Mouse (Mus musculus): ENCODE measurements around the gene 1110051M20Rik. TPM values are rescaled to one million over a fixed set of nuclear protein-coding genes. Genes with fewer than 3 reads are reported as not detected.

1110051M20Rik gene
- polyA plus RNA-seq, 2 experiments: 1.6 to 6.6 TPM

DNA sequence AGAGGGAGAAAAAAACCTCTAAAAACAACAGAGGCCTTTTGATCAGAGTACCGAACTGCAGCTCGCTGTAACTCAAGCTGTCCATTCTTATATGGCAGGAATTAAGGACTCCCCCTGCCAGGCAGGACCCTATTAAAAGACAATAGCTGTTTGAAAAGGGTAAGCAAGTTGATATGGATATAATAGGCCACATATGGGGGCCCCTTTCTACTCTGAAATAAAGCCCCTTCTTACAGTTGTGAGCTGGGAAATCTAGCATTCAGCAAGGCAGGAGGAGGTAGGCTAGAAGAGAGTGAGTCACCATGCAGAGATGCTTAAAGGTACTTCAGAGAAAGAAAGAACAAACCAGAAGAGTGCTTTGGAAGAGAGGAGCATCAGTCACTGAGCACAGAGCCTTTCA lies 44.8 kb downstream of the 1110051M20Rik start:
- no peak for TF ChIP-seq CTCF (IDR thresholded peaks at IDR 0.05; ENCODE audit: low read depth)
- TF ChIP-seq EP300 (IDR thresholded peaks at IDR 0.05; ENCODE audit: low read depth): no peak
- 70% methylated on average over 2 of the region's 2 CpGs for WGBS (ENCODE audit: insufficient replicate concordance)
- no peak for DNase-seq (ENCODE audit: low read depth in 3 of 3, low spot score in 3 of 3)

DNA sequence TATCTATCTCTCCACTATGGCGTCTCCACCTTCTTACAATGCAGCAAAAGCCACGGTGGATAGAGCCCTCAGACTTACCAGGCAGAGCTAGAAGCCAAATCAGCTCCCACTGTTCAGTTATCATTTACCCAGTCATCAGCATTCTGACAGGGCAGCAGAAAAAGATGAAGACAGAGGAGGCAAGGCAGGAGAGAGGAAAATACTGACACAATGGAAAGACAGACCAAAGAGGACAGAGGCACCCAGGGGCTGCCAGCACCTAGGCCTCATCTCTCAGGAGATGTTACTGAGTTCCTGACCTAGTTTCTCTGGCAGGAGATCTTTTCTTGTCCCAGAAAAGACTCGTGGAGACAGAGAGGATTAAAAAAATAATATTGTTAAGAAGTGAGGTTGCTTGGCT lies 45.3 kb downstream of the 1110051M20Rik start:
- no peak overlapping the region for H3K4me2 ChIP-seq (ENCODE audit: low read depth)
- H3K9me3 ChIP-seq (ENCODE audit: control insufficient read depth, low read length): no peaks in the 10 kb centered on the region
- 32% methylated on average over 3 of the region's 3 CpGs for WGBS (ENCODE audit: insufficient replicate concordance)
- ATAC-seq (ENCODE audit: insufficient read depth): no peak
- no peak overlapping the region for H3K9ac ChIP-seq (replicated peaks)
- no peak for DNase-seq (ENCODE audit: low read depth in 3 of 3, low spot score in 3 of 3)
- H3K36me3 ChIP-seq (replicated peaks; ENCODE audit: control insufficient read depth, insufficient read depth, low read depth): no peaks in the 10 kb centered on the region
- H3K4me3 ChIP-seq (ENCODE audit: insufficient read depth in 1 of 2, low read depth in 2 of 2, low read length in 2 of 2): no peak overlapping the region
- H3K27me3 ChIP-seq (ENCODE audit: control insufficient read depth, insufficient read depth, low read length): no peaks in the 10 kb centered on the region
- no peak overlapping the region for H3K27ac ChIP-seq
- no peaks in the 10 kb centered on the region for H3K4me1 ChIP-seq (replicated peaks; ENCODE audit: control insufficient read depth in 2 of 2, insufficient read depth in 2 of 2, low read length in 1 of 2)
- TF ChIP-seq CTCF (IDR thresholded peaks at IDR 0.05; ENCODE audit: low read depth) (no peak), EP300 (IDR thresholded peaks at IDR 0.05; ENCODE audit: low read depth) (no peak)

More for the DNA sequence above, 44.8 kb downstream of the 1110051M20Rik start:
- H3K27ac ChIP-seq: no peak overlapping the region
- no peaks in the 10 kb centered on the region for H3K27me3 ChIP-seq (ENCODE audit: control insufficient read depth, insufficient read depth, low read length)
- no peaks in the 10 kb centered on the region for H3K9me3 ChIP-seq (ENCODE audit: control insufficient read depth, low read length)
- no peaks in the 10 kb centered on the region for H3K36me3 ChIP-seq (replicated peaks; ENCODE audit: control insufficient read depth, insufficient read depth, low read depth)
- H3K4me1 ChIP-seq (replicated peaks; ENCODE audit: control insufficient read depth in 2 of 2, insufficient read depth in 2 of 2, low read length in 1 of 2): no peaks in the 10 kb centered on the region
- H3K4me3 ChIP-seq (ENCODE audit: insufficient read depth in 1 of 2, low read depth in 2 of 2, low read length in 2 of 2): no peak overlapping the region
- no peak overlapping the region for H3K9ac ChIP-seq (replicated peaks)
- no peak for ATAC-seq (ENCODE audit: insufficient read depth)
- H3K4me2 ChIP-seq (ENCODE audit: low read depth): no peak overlapping the region

DNA sequence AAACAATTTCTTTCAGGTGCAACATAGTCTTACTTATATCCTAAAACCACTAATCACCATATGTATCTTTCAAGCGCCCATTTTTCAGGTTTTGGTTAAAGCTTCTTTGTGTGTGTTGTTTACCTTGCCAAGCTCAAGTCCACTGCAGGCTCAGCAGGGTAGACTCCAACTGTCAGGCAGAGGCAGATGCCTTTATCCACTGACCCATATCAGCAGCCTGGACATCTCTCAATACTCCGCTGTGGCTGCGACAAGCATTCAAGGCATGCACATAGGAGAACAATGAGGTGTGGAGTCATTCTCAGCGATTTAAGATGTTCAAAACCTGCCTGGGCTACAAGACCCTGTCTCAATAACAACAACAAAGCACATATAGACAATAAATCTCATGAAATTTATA lies 50.4 kb downstream of the 1110051M20Rik start:
- Histone ChIP-seq H3K9me3 (ENCODE audit: control insufficient read depth, low read length) (no peaks in the 10 kb centered on the region), H3K36me3 (replicated peaks; ENCODE audit: control insufficient read depth, insufficient read depth, low read depth) (no peaks in the 10 kb centered on the region), H3K9ac (replicated peaks) (no peak overlapping the region), H3K4me2 (ENCODE audit: low read depth) (no peak overlapping the region), H3K4me1 (replicated peaks; ENCODE audit: control insufficient read depth in 2 of 2, insufficient read depth in 2 of 2, low read length in 1 of 2) (peaks cover 7 to 12% of the 10 kb centered on the region in 2 experiments), H3K27ac (no peak overlapping the region), H3K27me3 (ENCODE audit: control insufficient read depth, insufficient read depth, low read length) (no peaks in the 10 kb centered on the region), H3K4me3 (ENCODE audit: insufficient read depth in 1 of 2, low read depth in 2 of 2, low read length in 2 of 2) (no peak overlapping the region)
- DNase-seq (ENCODE audit: low read depth in 3 of 3, low spot score in 3 of 3): no peak
- TF ChIP-seq CTCF (IDR thresholded peaks at IDR 0.05; ENCODE audit: low read depth) (no peak), EP300 (IDR thresholded peaks at IDR 0.05; ENCODE audit: low read depth) (no peak)
- no peak for ATAC-seq (ENCODE audit: insufficient read depth)
- 72% methylated on average over 4 of the region's 4 CpGs for WGBS (ENCODE audit: insufficient replicate concordance)

DNA sequence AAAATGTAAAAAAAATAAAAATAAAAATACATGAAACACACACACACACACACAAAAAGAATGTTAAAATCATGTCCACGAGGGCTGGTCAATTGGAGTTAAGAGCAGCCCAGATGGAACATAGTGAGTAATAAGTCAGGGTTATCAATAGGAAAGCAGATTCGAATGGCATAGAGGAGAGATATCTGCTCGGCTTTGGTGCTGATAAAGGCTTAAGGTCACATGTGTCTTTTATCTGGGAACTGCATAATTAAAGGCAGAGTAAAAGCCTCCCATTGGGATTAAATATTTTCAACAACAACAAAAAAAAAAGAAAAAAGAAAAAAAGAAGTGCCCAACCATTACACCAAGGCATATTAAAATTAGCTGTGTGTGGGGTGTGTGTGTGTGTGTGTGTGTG lies 55.8 kb downstream of the 1110051M20Rik start:
- DNase-seq (ENCODE audit: low read depth in 3 of 3, low spot score in 3 of 3) (peak; percentile 52 to 59 (median 53)), ATAC-seq (ENCODE audit: insufficient read depth) (peak; percentile 83)
- Histone ChIP-seq H3K4me2 (ENCODE audit: low read depth) (peak overlapping the region; percentile 43), H3K4me3 (ENCODE audit: insufficient read depth in 1 of 2, low read depth in 2 of 2, low read length in 2 of 2) (no peak overlapping the region), H3K9me3 (ENCODE audit: control insufficient read depth, low read length) (no peaks in the 10 kb centered on the region), H3K9ac (replicated peaks) (no peak overlapping the region), H3K36me3 (replicated peaks; ENCODE audit: control insufficient read depth, insufficient read depth, low read depth) (no peaks in the 10 kb centered on the region), H3K27me3 (ENCODE audit: control insufficient read depth, insufficient read depth, low read length) (no peaks in the 10 kb centered on the region), H3K4me1 (replicated peaks; ENCODE audit: control insufficient read depth in 2 of 2, insufficient read depth in 2 of 2, low read length in 1 of 2) (peaks cover 17 to 31% of the 10 kb centered on the region in 2 experiments), H3K27ac (peak overlapping the region; percentile 22; the same call in 1 of the 2 replicates)
- 10% methylated on average over 3 of the region's 3 CpGs for WGBS (ENCODE audit: insufficient replicate concordance)
- TF ChIP-seq CTCF (IDR thresholded peaks at IDR 0.05; ENCODE audit: low read depth) (no peak), EP300 (IDR thresholded peaks at IDR 0.05; ENCODE audit: low read depth) (peak; percentile 81)

DNA sequence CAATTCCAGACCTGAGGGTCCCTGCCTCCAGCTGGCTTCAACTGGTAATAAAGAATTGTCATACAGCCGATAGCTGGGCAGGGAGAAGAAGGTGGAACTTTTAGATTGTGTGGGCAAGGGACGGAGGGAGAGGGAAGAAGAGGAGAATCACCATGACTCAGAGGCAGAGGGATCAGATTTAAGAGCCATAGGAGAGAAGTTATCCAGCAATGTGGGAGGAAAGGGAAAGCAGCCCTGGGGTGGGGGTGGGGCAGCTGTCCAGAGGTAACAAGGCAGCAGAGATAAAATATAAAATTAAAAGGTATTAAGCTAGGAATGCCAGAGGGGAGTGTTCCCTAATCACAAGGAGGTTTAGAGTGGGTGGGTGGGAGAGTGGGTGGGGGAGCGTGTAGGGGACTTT lies 56.2 kb downstream of the 1110051M20Rik start:
- Histone ChIP-seq H3K27ac (no peak overlapping the region), H3K36me3 (replicated peaks; ENCODE audit: control insufficient read depth, insufficient read depth, low read depth) (no peaks in the 10 kb centered on the region), H3K4me3 (ENCODE audit: insufficient read depth in 1 of 2, low read depth in 2 of 2, low read length in 2 of 2) (no peak overlapping the region), H3K4me1 (replicated peaks; ENCODE audit: control insufficient read depth in 2 of 2, insufficient read depth in 2 of 2, low read length in 1 of 2) (peaks cover 17 to 31% of the 10 kb centered on the region in 2 experiments), H3K9me3 (ENCODE audit: control insufficient read depth, low read length) (no peaks in the 10 kb centered on the region), H3K9ac (replicated peaks) (no peak overlapping the region), H3K4me2 (ENCODE audit: low read depth) (peak overlapping the region; percentile 43), H3K27me3 (ENCODE audit: control insufficient read depth, insufficient read depth, low read length) (no peaks in the 10 kb centered on the region)
- TF ChIP-seq CTCF (IDR thresholded peaks at IDR 0.05; ENCODE audit: low read depth): no peak
- TF ChIP-seq EP300 (IDR thresholded peaks at IDR 0.05; ENCODE audit: low read depth): no peak
- DNase-seq (ENCODE audit: low read depth in 3 of 3, low spot score in 3 of 3) (no peak), ATAC-seq (ENCODE audit: insufficient read depth) (no peak; the same call in 1 of the 2 replicates)
- WGBS (ENCODE audit: insufficient replicate concordance): 48% methylated on average over 3 of the region's 3 CpGs

Data from liver, embryonic 14.5 days (tissue).